Mouse (Mus musculus): ENCODE results near the gene Fzd2. TPM values are rescaled to one million over a fixed set of nuclear protein-coding genes. Genes with fewer than 3 reads are reported as not detected.

The Fzd2 gene
- polyA plus RNA-seq, 1 experiment from 2014 or later: 15.4 TPM

DNA sequence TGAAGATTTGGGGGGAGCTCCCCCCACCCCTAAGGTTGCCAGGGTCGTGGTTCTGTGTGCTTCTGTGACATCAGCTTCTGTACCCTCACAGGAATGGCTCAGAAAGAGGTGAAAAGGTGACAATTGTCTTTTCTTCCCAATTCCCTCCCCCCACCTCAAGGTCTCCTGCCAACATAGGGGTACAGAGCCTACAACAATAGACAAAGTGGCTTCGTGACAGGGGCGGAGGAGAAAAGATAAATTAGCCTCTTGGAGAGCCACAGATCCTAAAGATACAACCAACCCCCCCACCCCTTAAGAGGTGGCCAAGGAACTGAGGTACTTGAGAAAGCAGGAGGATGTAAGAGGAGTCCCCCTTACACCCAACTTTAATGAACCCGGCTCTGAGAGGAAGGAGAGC is 4.5 kb downstream of the Fzd2 start:
- ATAC-seq (ENCODE audit: insufficient read depth, low FRiP score): no peak
- Histone ChIP-seq H3K9me3 (replicated peaks; ENCODE audit: control insufficient read depth, low read length) (no peaks in the 10 kb centered on the region), H3K36me3 (ENCODE audit: control insufficient read depth, insufficient read depth, low read length) (no peaks in the 10 kb centered on the region), H3K4me2 (ENCODE audit: low read depth, low read length) (peak overlapping the region; percentile 79), H3K9ac (ENCODE audit: low read length) (no peak overlapping the region), H3K27me3 (ENCODE audit: control insufficient read depth, insufficient read depth, low read length) (no peaks in the 10 kb centered on the region), H3K4me1 (ENCODE audit: control insufficient read depth, insufficient read depth, low read length) (peaks cover 28% of the 10 kb centered on the region), H3K27ac (ENCODE audit: low read length) (peak overlapping the region; percentile 1; the same call in 1 of the 2 replicates), H3K4me3 (replicated peaks; ENCODE audit: low read length) (no peak overlapping the region)
- 29% methylated on average over 4 of the region's 4 CpGs for WGBS

DNA sequence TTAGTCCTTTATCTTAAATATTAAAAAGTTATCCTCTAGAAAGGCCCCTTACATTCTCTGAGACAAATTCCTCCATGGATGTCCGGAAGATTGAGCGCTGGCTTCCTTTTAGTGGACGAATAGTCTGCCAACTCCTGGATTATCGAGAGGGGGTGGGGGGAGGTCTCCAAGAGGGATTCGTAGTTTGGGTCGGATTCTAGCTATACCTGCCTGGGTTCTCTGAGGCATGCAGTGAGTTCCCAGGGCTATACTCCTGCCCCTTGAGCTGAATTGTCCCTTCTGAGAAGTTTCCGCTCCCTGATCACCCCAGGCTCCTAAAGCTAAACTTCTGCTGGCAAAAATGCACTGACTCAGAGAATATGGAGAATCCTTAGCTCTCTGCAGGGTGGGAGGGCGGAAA is 5.3 kb downstream of the Fzd2 start:
- ATAC-seq (ENCODE audit: insufficient read depth, low FRiP score): no peak
- H3K27ac ChIP-seq (ENCODE audit: low read length): peak overlapping the region; percentile 51; the same call in 1 of the 2 replicates
- no peak overlapping the region for H3K4me3 ChIP-seq (replicated peaks; ENCODE audit: low read length)
- H3K27me3 ChIP-seq (ENCODE audit: control insufficient read depth, insufficient read depth, low read length): no peaks in the 10 kb centered on the region
- no peaks in the 10 kb centered on the region for H3K36me3 ChIP-seq (ENCODE audit: control insufficient read depth, insufficient read depth, low read length)
- no peaks in the 10 kb centered on the region for H3K9me3 ChIP-seq (replicated peaks; ENCODE audit: control insufficient read depth, low read length)
- no peak overlapping the region for H3K9ac ChIP-seq (ENCODE audit: low read length)
- H3K4me1 ChIP-seq (ENCODE audit: control insufficient read depth, insufficient read depth, low read length): peaks cover 28% of the 10 kb centered on the region
- 50% methylated on average over 8 of the region's 8 CpGs for WGBS
- peak overlapping the region; percentile 79; the same call in 1 of the 2 replicates for H3K4me2 ChIP-seq (ENCODE audit: low read depth, low read length)

DNA sequence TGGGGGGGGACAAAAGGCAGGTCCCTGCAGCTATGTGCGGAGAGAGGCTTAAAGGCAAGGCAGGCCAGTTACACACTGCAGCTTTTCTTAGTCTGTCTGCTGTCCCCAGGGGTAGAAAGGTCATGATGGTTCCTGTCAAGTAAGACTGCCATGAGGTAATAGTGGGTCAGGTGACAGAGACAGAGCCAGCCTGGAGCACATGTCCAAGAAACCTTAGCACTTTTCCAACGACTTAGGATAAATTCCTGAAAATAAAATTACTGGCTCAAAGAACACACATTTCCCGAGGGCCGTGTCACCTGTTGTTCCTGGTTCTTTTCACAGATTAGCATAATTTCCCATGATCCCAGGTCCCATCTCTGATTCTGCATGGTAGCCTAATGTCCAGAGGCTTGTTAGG is 6.1 kb downstream of the Fzd2 start:
- H3K27me3 ChIP-seq (ENCODE audit: control insufficient read depth, insufficient read depth, low read length): no peaks in the 10 kb centered on the region
- H3K27ac ChIP-seq (ENCODE audit: low read length): peak overlapping the region; percentile 65; the same call in 1 of the 2 replicates
- H3K4me3 ChIP-seq (replicated peaks; ENCODE audit: low read length): no peak overlapping the region
- H3K9ac ChIP-seq (ENCODE audit: low read length): 0 out of 2 replicates have a peak overlapping the region, but pooled peaks have one; percentile 53
- WGBS: 37% methylated on average over 4 of the region's 4 CpGs
- no peak overlapping the region for H3K4me2 ChIP-seq (ENCODE audit: low read depth, low read length)
- H3K36me3 ChIP-seq (ENCODE audit: control insufficient read depth, insufficient read depth, low read length): no peaks in the 10 kb centered on the region
- peaks cover 28% of the 10 kb centered on the region for H3K4me1 ChIP-seq (ENCODE audit: control insufficient read depth, insufficient read depth, low read length)
- no peak for ATAC-seq (ENCODE audit: insufficient read depth, low FRiP score)
- no peaks in the 10 kb centered on the region for H3K9me3 ChIP-seq (replicated peaks; ENCODE audit: control insufficient read depth, low read length)

DNA sequence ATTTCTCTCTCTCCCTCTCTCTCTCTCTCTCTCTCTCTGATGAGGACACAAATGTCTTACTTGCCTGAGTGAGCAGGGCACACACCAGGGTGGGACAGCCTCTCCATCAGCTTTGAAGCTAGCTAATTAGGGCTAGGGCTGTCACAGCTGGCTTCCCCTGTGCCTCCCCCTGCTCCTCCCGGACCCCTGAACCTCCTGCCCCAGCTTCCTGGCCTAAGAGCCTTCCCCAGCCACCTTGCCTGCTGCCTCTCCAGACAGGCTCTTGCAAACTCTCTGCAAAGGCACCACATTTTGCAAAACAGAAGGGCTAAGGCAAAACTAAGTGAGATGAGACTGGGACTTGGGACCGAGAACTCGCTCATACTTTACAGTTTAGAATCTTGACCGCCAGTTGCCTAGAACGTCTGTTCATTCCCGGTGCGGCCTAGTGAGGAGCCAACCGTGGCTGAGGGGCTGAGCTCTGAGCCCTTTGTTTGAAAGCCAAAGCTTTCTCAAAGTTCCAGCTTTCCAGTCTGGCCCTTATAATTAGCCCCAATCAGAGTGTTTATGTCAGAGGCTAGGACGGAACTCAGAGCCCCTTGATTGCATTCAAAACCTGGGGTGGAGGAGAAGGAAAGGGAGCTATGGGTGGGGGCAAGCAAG is 6.6 kb downstream of the Fzd2 start:
- Histone ChIP-seq H3K9me3 (replicated peaks; ENCODE audit: control insufficient read depth, low read length) (no peaks in the 10 kb centered on the region), H3K27ac (ENCODE audit: low read length) (peak overlapping the region; percentile 65), H3K27me3 (ENCODE audit: control insufficient read depth, insufficient read depth, low read length) (no peaks in the 10 kb centered on the region), H3K36me3 (ENCODE audit: control insufficient read depth, insufficient read depth, low read length) (no peaks in the 10 kb centered on the region), H3K4me1 (ENCODE audit: control insufficient read depth, insufficient read depth, low read length) (peaks cover 28% of the 10 kb centered on the region), H3K4me3 (replicated peaks; ENCODE audit: low read length) (no peak overlapping the region), H3K9ac (ENCODE audit: low read length) (0 out of 2 replicates have a peak overlapping the region, but pooled peaks have one; percentile 53), H3K4me2 (ENCODE audit: low read depth, low read length) (0 out of 2 replicates have a peak overlapping the region, but pooled peaks have one; percentile 16)
- no peak; the same call in 1 of the 2 replicates for ATAC-seq (ENCODE audit: insufficient read depth, low FRiP score)
- WGBS: 21% methylated on average over 9 of the region's 9 CpGs

DNA sequence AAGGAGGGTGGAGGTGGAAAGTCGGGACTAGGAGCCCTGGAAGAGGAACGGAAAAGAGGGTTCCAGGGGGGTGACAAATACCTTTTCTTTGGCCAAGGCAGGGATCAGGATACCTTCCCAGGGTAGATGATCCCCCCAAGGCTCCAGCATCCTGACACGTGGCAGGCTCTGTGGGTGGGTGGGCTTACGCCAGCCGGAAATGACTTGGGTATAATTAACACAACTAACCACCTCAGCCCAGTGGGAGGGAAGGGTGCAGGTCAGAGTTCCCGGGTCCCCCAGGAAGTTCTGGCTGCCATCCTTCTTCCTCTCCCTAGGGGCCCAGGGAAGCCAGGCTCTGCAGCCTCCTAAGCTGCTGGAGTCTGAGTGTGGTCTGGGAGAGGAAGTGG is 7.1 kb downstream of the Fzd2 start:
- H3K27me3 ChIP-seq (ENCODE audit: control insufficient read depth, insufficient read depth, low read length): no peaks in the 10 kb centered on the region
- 18% methylated on average over 6 of the region's 6 CpGs for WGBS
- ATAC-seq (ENCODE audit: insufficient read depth, low FRiP score): no peak
- peak overlapping the region; percentile 65; the same call in 1 of the 2 replicates for H3K27ac ChIP-seq (ENCODE audit: low read length)
- H3K4me3 ChIP-seq (replicated peaks; ENCODE audit: low read length): no peak overlapping the region
- peaks cover 28% of the 10 kb centered on the region for H3K4me1 ChIP-seq (ENCODE audit: control insufficient read depth, insufficient read depth, low read length)
- 0 out of 2 replicates have a peak overlapping the region, but pooled peaks have one; percentile 53 for H3K9ac ChIP-seq (ENCODE audit: low read length)
- no peaks in the 10 kb centered on the region for H3K9me3 ChIP-seq (replicated peaks; ENCODE audit: control insufficient read depth, low read length)
- 0 out of 2 replicates have a peak overlapping the region, but pooled peaks have one; percentile 16 for H3K4me2 ChIP-seq (ENCODE audit: low read depth, low read length)
- no peaks in the 10 kb centered on the region for H3K36me3 ChIP-seq (ENCODE audit: control insufficient read depth, insufficient read depth, low read length)

DNA sequence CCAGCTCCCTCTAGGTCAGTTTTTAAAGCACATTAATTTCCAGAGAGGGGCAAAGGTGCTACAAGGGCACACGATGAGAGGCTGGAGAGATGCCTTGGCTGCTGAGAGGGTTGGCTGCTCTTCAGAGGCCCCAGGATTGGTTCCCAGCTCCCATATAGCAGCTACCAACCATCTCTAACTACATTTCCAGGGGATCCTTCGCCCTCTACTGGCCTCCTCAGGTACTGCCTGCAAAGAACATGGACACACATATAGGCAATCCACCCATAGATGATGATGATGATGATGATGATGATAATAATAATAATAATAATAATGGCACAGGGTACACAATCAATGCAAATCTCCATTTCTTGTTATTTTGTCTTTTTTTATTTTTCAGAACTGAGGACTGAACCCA is 15.3 kb downstream of the Fzd2 start:
- 70% methylated on average over 2 of the region's 2 CpGs for WGBS
- Histone ChIP-seq H3K27ac (ENCODE audit: low read length) (no peak overlapping the region), H3K9ac (ENCODE audit: low read length) (no peak overlapping the region), H3K4me1 (ENCODE audit: control insufficient read depth, insufficient read depth, low read length) (peaks cover 11% of the 10 kb centered on the region), H3K36me3 (ENCODE audit: control insufficient read depth, insufficient read depth, low read length) (no peaks in the 10 kb centered on the region), H3K9me3 (replicated peaks; ENCODE audit: control insufficient read depth, low read length) (no peaks in the 10 kb centered on the region; the same call in 1 of the 2 replicates), H3K27me3 (ENCODE audit: control insufficient read depth, insufficient read depth, low read length) (no peaks in the 10 kb centered on the region), H3K4me2 (ENCODE audit: low read depth, low read length) (no peak overlapping the region), H3K4me3 (replicated peaks; ENCODE audit: low read length) (no peak overlapping the region)
- ATAC-seq (ENCODE audit: insufficient read depth, low FRiP score): no peak

DNA sequence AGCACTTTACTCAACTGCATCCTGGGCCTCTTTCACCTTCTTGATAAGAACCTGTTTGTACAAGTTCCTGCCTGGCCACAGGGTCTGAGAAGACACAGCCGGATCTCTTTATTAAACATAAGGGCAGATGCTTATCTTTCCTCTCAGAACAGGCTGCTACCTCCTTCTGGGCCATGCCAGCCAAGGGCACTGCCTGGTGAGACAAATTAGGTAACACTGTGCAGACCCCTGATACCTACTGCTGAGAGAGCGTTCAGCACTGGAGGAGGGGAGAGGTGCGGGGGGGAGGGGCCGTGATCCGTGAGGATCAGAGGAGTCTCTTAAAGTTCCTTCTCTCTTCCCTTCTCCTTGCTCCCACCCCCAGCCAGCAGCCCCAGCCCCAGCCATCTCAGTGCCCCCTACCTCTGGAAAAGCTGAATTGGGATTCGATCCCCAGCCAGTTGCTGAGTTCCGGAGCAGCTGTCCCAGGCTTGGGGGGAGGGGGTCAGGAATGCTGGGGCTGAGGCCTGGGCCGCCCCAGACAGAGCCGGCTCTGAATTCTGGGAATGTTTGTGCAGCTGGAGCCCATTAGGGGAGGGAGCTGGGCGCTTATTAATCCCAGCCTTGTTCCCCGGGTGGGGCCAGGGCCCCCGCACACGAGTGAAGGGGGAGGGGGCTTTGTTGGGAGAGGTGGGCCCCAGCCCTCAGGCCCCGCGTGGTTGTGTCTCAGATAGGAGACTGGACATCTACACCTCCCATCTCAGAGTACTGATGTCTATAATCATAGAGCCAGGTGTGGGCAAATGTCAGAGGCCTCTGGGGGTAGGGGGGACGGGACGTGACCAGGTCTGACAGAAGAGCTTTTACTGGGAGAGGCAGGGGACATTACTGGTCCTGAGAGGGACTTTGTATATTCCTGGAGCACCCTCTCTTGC is 19.9 kb downstream of the Fzd2 start:
- peak overlapping the region; percentile 44 for H3K4me2 ChIP-seq (ENCODE audit: low read depth, low read length)
- peaks cover 25% of the 10 kb centered on the region for H3K4me1 ChIP-seq (ENCODE audit: control insufficient read depth, insufficient read depth, low read length)
- peak; percentile 92 for ATAC-seq (ENCODE audit: insufficient read depth, low FRiP score)
- H3K4me3 ChIP-seq (replicated peaks; ENCODE audit: low read length): peak overlapping the region; percentile 24
- no peaks in the 10 kb centered on the region for H3K36me3 ChIP-seq (ENCODE audit: control insufficient read depth, insufficient read depth, low read length)
- H3K9ac ChIP-seq (ENCODE audit: low read length): peak overlapping the region; percentile 54
- H3K27ac ChIP-seq (ENCODE audit: low read length): peak overlapping the region; percentile 96
- H3K27me3 ChIP-seq (ENCODE audit: control insufficient read depth, insufficient read depth, low read length): no peaks in the 10 kb centered on the region
- no peaks in the 10 kb centered on the region; the same call in 1 of the 2 replicates for H3K9me3 ChIP-seq (replicated peaks; ENCODE audit: control insufficient read depth, low read length)
- WGBS: 3% methylated on average over 17 of the region's 17 CpGs

DNA sequence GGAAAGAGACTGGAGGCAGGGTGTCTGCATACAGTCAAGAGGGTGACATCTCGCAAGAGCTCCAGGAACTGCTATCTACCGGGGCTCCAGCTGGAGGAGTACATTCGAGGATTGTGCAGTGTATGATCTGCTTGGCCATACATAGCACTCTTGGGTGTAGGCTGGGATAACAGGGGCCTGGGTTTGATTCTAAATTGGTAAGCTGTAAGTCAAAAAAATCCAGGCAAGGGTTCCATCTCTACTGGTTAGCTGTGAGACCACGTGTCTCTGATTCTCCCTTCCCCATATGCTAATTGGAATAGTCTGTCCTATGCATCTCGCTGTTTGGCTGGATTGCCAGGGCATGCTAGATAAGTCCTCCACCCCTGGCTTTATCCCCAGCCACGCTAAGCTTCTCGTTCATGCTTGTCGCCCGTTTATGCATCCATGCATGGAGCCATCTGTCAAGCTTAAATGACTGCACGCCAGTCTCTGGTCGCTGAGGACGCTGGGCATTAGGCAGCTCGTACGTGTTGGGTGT is 20.8 kb downstream of the Fzd2 start:
- peak overlapping the region; percentile 96 for H3K27ac ChIP-seq (ENCODE audit: low read length)
- peak overlapping the region; percentile 44; the same call in 1 of the 2 replicates for H3K4me2 ChIP-seq (ENCODE audit: low read depth, low read length)
- peaks cover 25% of the 10 kb centered on the region for H3K4me1 ChIP-seq (ENCODE audit: control insufficient read depth, insufficient read depth, low read length)
- H3K9ac ChIP-seq (ENCODE audit: low read length): peak overlapping the region; percentile 54; the same call in 1 of the 2 replicates
- peak; percentile 62 for ATAC-seq (ENCODE audit: insufficient read depth, low FRiP score)
- H3K9me3 ChIP-seq (replicated peaks; ENCODE audit: control insufficient read depth, low read length): no peaks in the 10 kb centered on the region
- no peaks in the 10 kb centered on the region for H3K36me3 ChIP-seq (ENCODE audit: control insufficient read depth, insufficient read depth, low read length)
- no peak overlapping the region; the same call in 1 of the 2 replicates for H3K4me3 ChIP-seq (replicated peaks; ENCODE audit: low read length)
- 22% methylated on average over 14 of the region's 14 CpGs for WGBS
- no peaks in the 10 kb centered on the region for H3K27me3 ChIP-seq (ENCODE audit: control insufficient read depth, insufficient read depth, low read length)

All from stomach, embryonic 16.5 days (tissue).